Mouse (Mus musculus) midbrain, embryonic 14.5 days (tissue): ENCODE results near the gene Gm17387. TPM values are rescaled to one million over a fixed set of nuclear protein-coding genes. Genes with fewer than 3 reads are reported as not detected.

Experiments
- ATAC-seq: fragments of 200-750 bp; cut with Nextera tagmentation; 2 replicates; pipeline ENCODE4 v1.8.0; 2017; ENCODE audit warnings: moderate number of reproducible peaks, moderate library complexity; ENCODE audit not compliant: low FRiP score, low TSS enrichment
- DNase-seq: peaks from one replicate; pipeline ENCODE4 v3.0.0-alpha.2; 2015
- H3K27ac ChIP-seq: fragments of 300-500 bp; sonication (generic); replicated peaks from 2 replicates; pipeline ENCODE4 v1.5.1; 2014; ENCODE audit warnings: mild to moderate bottlenecking, low read depth, low read length, moderate library complexity
- H3K27me3 ChIP-seq: fragments of 300-500 bp; sonication (generic); 2 replicates; pipeline ENCODE4 v1.6.1; 2014; ENCODE audit warnings: low read length, control low read depth, mixed read lengths; ENCODE audit not compliant: control insufficient read depth, insufficient read depth
- H3K36me3 ChIP-seq: fragments of 300-500 bp; sonication (generic); 2 replicates; pipeline ENCODE4 v1.6.1; 2014; ENCODE audit warnings: low read length, control low read depth; ENCODE audit not compliant: control insufficient read depth, insufficient read depth
- H3K4me1 ChIP-seq: fragments of 300-500 bp; sonication (generic); 2 replicates; pipeline ENCODE4 v1.6.1; 2014; ENCODE audit warnings: mild to moderate bottlenecking, antibody characterized with exemption, low read length, control low read depth; ENCODE audit not compliant: control insufficient read depth, insufficient read depth
- H3K4me2 ChIP-seq: fragments of 300-500 bp; sonication (generic); 2 replicates; pipeline ENCODE4 v1.6.1; 2014; ENCODE audit warnings: mild to moderate bottlenecking, low read length, moderate library complexity
- H3K4me3 ChIP-seq: fragments of 300-500 bp; sonication (generic); replicated peaks from 2 replicates; pipeline ENCODE4 v1.5.1; 2014; ENCODE audit warnings: low read depth, low read length
- H3K9ac ChIP-seq: fragments of 300-500 bp; sonication (generic); replicated peaks from 2 replicates; pipeline ENCODE4 v1.6.1; 2014; ENCODE audit warnings: mild to moderate bottlenecking, low read length, moderate library complexity
- H3K9me3 ChIP-seq: fragments of 300-500 bp; sonication (generic); 2 replicates; pipeline ENCODE4 v1.6.1; 2016; ENCODE audit warnings: low read length, control low read depth, mixed read lengths; ENCODE audit not compliant: control insufficient read depth
- WGBS: fragments of 180-500 bp; shearing (Covaris S2); extraction: QIAGEN DNeasy Blood & Tissue Kit; methylation state at CpG from one replicate; pipeline ENCODE4 v1.1.7; 2014; 5-methylcytosine and 5-hydroxymethylcytosine counted together
- polyA plus RNA-seq: library from polyadenylated mRNA; unstranded; fragments of >200 nt; fragmentation: Nextera tagmentation; extraction: Ambion mirVana; gene quantifications from 2 replicates; pipeline ENCODE4 v1.2.1, GENCODE M21; 2014

Gm17387 gene
- polyA plus RNA-seq, 1 experiment from 2014 or later: not detected

DNA sequence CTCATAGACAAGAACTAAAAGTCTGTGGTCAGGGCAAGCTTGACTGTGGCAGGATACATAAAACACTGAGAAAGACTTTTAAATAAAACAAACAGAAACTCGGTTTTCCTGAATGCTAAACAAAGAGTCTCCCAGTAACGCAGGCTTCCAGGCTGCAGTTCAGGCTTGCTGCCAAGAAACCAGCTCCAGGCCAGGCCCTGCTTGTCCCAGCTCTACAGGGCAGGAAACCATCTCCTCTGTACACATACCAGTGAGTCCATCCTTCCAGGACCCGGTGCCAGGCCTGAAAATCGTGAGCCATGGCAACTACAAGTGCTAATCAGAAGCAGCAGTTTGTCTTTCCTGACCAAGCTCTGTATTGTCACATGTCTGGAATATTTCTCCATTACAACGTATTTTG, 12.7 kb downstream of the Gm17387 start:
- H3K9ac ChIP-seq: no peak overlapping the region
- H3K27ac ChIP-seq: 0 out of 2 replicates have a peak overlapping the region, but pooled peaks have one; percentile 52
- no peaks in the 10 kb centered on the region for H3K27me3 ChIP-seq
- 26% methylated on average over 5 of the region's 5 CpGs for WGBS
- H3K4me3 ChIP-seq: no peak overlapping the region
- ATAC-seq (no peak), DNase-seq (peak; percentile 73)
- H3K4me2 ChIP-seq: no peak overlapping the region
- no peaks in the 10 kb centered on the region for H3K9me3 ChIP-seq
- no peaks in the 10 kb centered on the region for H3K4me1 ChIP-seq
- H3K36me3 ChIP-seq: no peaks in the 10 kb centered on the region

DNA sequence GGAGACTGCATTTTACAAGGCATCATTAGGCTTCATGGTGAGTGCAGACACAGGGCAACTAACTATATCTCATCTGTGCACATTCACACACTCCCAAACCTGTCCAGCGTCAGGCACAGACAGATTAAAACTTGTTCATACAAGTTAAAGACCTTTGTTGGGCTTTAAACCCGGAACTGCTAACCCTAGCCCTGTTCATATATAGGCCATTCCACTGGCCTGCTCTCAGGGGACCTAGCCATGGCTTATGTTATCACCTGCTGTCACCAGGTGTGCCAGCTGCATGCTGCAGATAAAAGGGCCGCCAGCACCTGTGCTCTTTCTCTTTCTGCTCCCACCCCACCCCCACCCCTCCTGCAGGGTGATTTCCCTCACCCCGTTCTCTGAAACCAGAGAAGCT, 13.6 kb downstream of the Gm17387 start:
- no peak overlapping the region for H3K4me2 ChIP-seq
- H3K9me3 ChIP-seq: no peaks in the 10 kb centered on the region
- ATAC-seq (no peak), DNase-seq (no peak)
- WGBS: 66% methylated on average over 4 of the region's 4 CpGs
- H3K27me3 ChIP-seq: no peaks in the 10 kb centered on the region
- no peak overlapping the region for H3K27ac ChIP-seq
- H3K4me1 ChIP-seq: 0 out of 2 replicates have a peak, but pooled peaks cover 3% of the 10 kb centered on the region
- H3K36me3 ChIP-seq: no peaks in the 10 kb centered on the region
- no peak overlapping the region for H3K4me3 ChIP-seq
- no peak overlapping the region for H3K9ac ChIP-seq

DNA sequence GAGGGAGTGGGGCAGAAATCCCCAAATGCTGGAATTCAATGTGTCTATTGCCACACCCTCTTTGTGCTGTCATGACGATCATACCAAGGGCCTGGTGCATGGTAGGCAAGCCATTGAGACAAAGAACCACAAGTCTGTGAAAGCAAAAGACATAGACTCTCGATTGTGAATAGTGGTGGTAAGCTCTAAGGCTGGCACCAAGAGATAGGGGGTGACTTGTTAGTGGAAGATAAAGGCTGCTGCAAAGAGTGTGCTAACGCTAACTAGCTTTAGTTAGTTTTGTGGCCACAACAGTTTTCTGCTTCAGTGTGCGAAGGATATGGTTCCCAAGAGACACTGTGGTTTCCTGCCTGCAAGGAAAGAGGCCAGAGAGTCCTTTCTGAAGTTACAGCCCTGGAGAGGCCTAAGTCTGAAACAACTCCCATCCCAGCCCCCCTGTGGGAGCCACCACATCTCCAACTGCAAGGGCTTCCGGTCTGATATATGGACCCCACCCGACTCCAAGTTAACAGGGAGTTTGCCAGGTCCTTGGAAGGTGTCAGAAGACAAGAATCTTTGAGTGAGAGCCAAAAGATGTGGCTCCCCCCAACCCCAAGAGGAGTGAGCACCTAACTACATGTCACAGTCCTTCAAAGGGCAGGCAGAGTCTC, 18.1 kb downstream of the Gm17387 start:
- ATAC-seq (no peak), DNase-seq (no peak)
- Histone ChIP-seq H3K27me3 (no peaks in the 10 kb centered on the region), H3K9me3 (no peaks in the 10 kb centered on the region), H3K4me3 (no peak overlapping the region), H3K36me3 (no peaks in the 10 kb centered on the region), H3K27ac (no peak overlapping the region), H3K4me1 (peaks cover 9% of the 10 kb centered on the region), H3K9ac (no peak overlapping the region), H3K4me2 (peak overlapping the region; percentile 82)
- 77% methylated on average over 6 of the region's 6 CpGs for WGBS

DNA sequence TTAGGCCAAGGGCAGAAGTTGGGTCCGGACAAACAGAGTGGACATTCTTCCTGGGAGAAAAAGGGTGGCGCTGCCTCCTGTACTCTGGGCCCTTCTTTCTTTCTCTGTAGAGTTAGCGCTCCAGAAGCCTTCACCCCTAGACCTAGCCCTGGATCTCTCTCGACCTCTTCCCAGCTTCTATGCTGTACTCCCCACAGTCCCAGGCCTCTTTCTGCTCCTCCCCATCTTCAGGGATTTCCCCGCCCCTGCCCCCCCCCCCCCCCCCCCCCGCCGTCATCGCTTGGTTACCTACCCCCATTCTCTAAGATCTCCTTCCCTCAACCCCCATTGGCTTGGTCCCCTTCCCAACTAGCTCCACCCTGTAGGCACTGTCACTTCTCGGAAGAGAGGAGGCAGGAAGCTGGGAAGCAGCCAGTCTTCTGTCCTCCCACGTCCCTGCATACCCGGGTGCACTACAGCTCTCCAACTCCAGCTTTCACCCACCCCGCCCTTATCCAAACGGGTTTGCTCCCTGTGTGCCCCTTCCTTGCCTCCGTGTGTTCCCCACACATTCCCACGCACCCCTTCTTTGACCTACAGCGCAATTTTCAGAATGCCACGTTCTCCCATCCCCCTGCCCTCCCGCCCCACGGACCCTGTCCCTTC, 18.8 kb downstream of the Gm17387 start:
- H3K9ac ChIP-seq: peak overlapping the region; percentile 49; the same call in 1 of the 2 replicates
- 6% methylated on average over 16 of the region's 19 CpGs for WGBS
- peaks cover 9% of the 10 kb centered on the region for H3K4me1 ChIP-seq
- no peaks in the 10 kb centered on the region for H3K36me3 ChIP-seq
- no peaks in the 10 kb centered on the region for H3K9me3 ChIP-seq
- H3K27me3 ChIP-seq: no peaks in the 10 kb centered on the region
- DNase-seq (peak; percentile 68), ATAC-seq (peak; percentile 86)
- peak overlapping the region; percentile 82 for H3K4me2 ChIP-seq
- H3K4me3 ChIP-seq: peak overlapping the region; percentile 35
- H3K27ac ChIP-seq: peak overlapping the region; percentile 66

DNA sequence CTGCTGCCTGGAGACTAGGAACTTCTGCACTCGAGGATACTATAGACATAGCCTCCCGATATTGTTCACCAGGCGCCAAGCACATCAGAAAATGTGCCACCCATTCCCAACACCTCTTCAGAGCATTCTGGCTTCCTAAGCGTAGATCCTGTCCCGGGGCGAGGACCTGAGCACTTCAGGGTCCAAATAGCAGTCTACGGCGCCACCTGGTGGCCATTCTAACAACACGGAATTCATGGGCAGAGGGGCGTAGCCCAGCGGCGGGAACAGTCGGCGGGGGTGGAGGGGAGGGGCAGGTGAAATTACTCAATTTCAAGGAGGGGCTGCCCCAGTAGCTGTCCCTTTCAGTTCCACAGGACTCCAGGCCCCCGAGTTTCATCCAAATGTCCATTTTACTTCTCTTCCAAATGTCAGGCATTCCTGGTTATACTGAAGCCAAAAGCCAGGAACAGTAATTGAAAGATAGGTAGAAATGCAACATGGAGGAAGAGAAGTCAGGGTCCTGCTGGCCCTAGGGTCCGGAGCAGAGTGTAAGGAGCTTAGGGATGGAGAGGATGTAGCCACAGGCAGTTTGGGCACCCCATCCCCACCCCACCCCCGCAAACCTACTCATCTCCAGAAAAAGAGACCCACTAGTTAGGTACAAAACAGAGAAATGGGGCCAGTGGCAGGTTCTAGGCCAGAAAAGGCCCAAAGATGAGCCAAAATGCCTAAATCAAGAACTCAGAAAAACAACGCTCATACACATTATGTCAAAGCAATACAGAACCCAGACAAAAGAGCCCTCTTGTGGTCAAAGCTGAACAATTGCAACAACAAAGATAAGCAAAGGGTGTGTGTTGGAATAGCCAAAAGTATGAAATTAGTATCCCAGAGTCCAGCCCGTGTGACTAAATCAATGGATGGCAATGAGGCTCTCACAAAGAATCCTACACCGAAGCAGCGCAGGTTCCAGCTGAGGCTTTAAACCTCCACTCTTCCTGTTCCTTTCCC, 19.6 kb downstream of the Gm17387 start:
- DNase-seq (peak; percentile 96), ATAC-seq (peak; percentile 92)
- peak overlapping the region; percentile 35 for H3K4me3 ChIP-seq
- WGBS: 11% methylated on average over 21 of the region's 21 CpGs
- peak overlapping the region; percentile 66 for H3K27ac ChIP-seq
- no peaks in the 10 kb centered on the region for H3K9me3 ChIP-seq
- H3K27me3 ChIP-seq: no peaks in the 10 kb centered on the region
- peak overlapping the region; percentile 82 for H3K4me2 ChIP-seq
- peaks cover 9% of the 10 kb centered on the region for H3K4me1 ChIP-seq
- peak overlapping the region; percentile 49; the same call in 1 of the 2 replicates for H3K9ac ChIP-seq
- H3K36me3 ChIP-seq: no peaks in the 10 kb centered on the region

DNA sequence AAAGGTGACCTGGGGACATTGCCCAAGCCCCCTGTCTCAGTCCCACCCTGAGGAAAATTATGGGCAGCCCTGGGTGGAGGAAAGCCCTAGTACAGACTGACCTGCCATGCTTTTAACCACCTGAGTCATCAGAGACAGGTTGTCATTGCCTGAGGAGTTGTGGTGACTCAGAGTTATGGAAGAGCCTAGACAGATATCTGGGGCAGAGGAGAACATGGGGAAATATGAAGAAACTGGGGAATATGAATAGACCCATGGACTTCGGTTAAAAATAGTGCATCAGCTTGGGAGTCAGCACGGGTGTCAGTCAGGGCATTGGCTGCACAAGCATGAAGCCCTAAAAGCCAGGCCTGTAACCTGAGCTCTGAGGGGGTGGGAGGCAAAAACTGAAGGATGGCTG, 20.4 kb downstream of the Gm17387 start:
- WGBS: 90% methylated on average over 2 of the region's 2 CpGs
- H3K27ac ChIP-seq: no peak overlapping the region
- peaks cover 9% of the 10 kb centered on the region for H3K4me1 ChIP-seq
- no peak overlapping the region for H3K4me2 ChIP-seq
- H3K36me3 ChIP-seq: no peaks in the 10 kb centered on the region
- no peaks in the 10 kb centered on the region for H3K9me3 ChIP-seq
- H3K27me3 ChIP-seq: no peaks in the 10 kb centered on the region
- no peak for DNase-seq
- H3K4me3 ChIP-seq: no peak overlapping the region
- no peak for ATAC-seq
- no peak overlapping the region for H3K9ac ChIP-seq

DNA sequence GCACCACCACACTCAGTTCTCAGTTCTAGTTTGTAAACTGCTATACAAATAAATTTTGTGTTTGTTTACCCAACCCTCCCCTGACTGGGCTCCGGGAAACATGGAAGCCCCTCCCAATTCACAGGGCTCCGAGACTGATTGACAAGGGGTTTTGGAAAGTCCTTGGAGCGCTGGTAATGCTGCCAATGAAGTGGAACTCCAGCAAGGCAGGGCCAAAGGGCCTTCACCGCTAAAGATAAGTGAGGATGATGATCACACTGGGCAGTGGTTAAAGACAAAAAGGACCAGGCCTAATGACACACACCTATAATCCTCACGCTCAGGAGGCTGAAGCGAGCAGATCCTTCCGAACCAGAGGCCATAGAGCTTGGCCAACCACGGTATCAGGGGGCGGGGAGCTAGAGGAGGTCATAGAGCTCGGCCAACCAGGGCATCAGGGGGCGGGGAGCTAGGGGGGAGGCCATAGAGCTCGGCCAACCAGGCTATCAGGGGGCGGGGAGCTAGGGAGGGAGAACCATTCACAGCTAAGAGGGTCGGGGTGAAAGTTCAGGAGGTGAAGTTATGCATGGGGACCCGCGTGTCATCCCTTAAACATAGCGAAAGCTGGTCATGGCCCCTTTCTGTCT, 22.2 kb downstream of the Gm17387 start:
- H3K36me3 ChIP-seq: no peaks in the 10 kb centered on the region
- peaks cover 9% of the 10 kb centered on the region for H3K4me1 ChIP-seq
- no peaks in the 10 kb centered on the region for H3K27me3 ChIP-seq
- H3K9me3 ChIP-seq: no peaks in the 10 kb centered on the region; the same call in 1 of the 2 replicates
- no peak overlapping the region for H3K4me3 ChIP-seq
- H3K4me2 ChIP-seq: no peak overlapping the region
- no peak overlapping the region for H3K9ac ChIP-seq
- H3K27ac ChIP-seq: no peak overlapping the region
- ATAC-seq (no peak), DNase-seq (no peak)
- WGBS: 68% methylated on average over 17 of the region's 17 CpGs

DNA sequence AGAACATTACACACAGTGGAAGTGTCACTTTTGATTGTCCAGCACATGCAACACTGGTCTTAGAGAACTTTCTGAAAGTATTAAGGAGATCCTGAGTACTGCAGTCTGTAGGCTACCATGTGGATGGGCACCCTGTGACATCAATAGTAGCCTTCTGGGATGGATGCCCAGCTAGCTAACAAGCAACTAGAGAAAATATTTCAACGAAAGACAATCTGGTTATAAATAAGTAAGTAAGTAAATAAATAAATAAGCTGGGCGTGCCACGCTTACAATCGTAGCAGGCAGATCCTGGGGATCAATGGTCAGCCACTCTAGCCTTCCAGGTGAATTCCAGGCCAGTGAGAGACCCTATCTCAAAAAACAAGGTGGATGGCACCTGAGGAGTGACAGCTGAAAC, 23.1 kb downstream of the Gm17387 start:
- Histone ChIP-seq H3K9ac (no peak overlapping the region), H3K27ac (no peak overlapping the region), H3K9me3 (no peaks in the 10 kb centered on the region; the same call in 1 of the 2 replicates), H3K36me3 (no peaks in the 10 kb centered on the region), H3K4me3 (no peak overlapping the region), H3K27me3 (no peaks in the 10 kb centered on the region), H3K4me1 (peaks cover 9% of the 10 kb centered on the region), H3K4me2 (no peak overlapping the region)
- ATAC-seq: no peak
- 93% methylated on average over 4 of the region's 4 CpGs for WGBS
- no peak for DNase-seq
